Mouse (Mus musculus) adrenal gland, adult 2 months (tissue): ENCODE measurements at regions not wholly inside any gene's neighbourhood (a gene's known extent, or its start where the extent isn't known, plus 50 kb on each side); places are given as distances from the start of the nearest gene placed in this dataset.
A peak's percentile ranks its signal among the peaks of the same experiment; 100 is the strongest.
"Not testable (repeated sequence)": the region's sequence is repeated elsewhere in the genome, so short reads cannot be mapped to it uniquely, and the experiment has no call there.

Experiments
- DNase-seq: peaks from one replicate; pipeline ENCODE4 v3.0.0; 2021

DNA sequence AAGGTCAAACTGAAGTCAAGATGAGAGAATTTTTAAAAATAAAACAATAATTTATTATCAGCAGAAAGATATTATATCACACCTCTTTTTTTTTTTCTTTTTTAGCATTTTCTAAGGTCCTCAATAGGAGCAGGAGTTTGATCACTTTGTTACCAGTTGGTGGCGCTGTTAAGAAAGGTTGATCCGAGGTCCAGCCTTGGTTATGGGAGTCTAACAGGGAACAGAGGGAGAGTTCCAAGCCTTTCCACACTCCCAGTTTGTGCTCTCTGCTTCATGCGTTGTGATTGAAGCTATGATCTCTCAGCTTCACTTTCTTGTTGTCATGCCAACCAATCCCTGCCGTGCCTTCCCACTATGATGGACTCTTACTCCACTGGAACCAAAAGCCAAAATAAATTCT lies 83.8 kb downstream of the Fam174a start:
- DNase-seq = peak; percentile 3

DNA sequence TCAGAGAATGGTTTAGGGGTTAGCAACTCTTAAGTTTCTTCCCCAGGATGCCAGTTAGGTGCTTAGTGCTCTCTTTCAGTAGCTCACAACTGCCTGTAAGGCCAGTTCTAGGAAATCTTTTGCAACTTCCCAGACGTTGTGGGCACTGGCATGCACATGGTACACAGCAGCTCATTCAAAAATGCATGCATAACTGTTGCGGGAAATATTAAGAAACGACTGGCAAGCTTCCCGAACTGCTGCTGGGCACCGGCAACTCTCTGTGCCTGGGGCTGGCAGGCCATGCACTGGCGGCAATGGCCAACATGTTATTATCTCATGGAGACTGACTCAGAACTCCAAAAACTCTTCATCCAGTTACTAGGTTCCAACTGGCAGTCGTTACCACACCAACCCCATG lies 86.3 kb downstream of the Fam174a start:
- DNase-seq = peak; percentile 13

DNA sequence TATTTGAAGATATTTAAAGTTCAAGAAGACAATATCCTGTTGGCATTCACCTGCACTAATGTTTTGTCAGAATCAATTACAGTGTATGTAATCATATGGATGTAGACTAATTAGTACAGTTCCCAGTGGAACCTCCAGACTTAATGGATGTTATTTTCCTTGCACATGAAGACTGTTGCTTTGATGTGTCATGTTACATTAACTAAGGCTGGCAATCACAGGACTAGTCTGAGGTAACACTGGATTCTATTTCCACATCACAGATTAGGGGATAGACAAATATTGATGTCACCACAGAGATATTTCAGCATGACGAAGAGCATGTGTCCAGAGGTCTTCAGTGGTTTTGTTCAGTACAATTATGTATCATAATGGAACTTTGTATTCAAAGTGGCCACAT lies 108.8 kb downstream of the Fam174a start:
- DNase-seq = no peak

DNA sequence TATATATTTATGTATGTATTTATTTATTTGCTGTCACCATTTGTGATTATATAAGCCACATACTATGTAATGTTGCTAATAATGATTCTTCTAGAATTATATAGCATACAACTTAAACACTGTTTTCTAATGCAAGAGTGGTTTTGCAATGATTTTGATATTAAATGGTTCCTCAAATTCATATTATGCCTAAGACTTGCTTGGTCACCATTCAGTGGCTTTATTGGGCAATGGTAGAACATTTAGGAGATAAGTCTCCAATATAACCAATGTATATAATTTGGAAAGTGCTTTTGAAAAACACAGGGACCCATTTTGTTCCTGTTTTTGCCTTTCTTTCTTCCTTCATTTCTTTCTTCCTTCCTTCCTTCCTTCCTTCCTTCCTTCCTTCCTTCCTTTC lies 112.0 kb downstream of the Fam174a start:
- DNase-seq = no peak

DNA sequence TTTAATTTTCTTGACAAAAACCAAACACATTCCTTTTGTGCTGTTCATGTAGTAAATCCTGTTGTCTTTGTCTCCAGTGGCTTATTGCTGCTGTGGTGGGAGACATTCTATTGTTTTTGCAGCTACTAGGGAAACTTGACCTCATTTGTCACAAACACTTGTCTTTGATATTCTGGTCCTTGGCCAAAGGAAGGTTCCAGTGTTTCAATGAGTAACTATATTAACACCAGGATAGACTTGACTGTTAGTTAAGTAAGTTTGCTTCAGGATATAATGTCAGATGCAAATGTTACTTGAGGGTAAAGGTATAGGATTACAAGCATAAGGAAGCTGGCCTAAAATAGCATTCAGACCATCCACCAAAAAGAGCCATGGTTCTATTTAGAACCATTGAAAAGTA lies 123.7 kb downstream of the Fam174a start:
- no peak for DNase-seq

DNA sequence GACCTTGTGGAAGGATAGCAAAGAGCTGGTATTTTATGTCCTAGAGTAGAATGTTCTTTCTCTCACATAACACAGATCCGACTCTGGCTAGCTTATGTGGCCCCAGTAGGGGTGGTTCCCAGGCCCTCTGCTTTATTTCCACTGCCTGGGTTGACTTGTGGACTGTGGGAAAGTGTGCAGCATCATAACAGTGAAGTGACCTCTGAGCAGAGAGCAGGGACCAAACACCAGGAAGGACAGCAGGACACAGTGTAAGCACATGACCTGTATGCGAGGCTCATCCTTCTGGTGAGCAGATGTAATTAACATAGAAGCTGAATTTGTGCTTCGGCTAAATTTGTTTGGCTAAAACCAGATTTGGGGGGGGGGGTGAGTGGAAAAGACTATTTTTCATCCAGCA lies 132.1 kb downstream of the Fam174a start:
- DNase-seq = no peak

DNA sequence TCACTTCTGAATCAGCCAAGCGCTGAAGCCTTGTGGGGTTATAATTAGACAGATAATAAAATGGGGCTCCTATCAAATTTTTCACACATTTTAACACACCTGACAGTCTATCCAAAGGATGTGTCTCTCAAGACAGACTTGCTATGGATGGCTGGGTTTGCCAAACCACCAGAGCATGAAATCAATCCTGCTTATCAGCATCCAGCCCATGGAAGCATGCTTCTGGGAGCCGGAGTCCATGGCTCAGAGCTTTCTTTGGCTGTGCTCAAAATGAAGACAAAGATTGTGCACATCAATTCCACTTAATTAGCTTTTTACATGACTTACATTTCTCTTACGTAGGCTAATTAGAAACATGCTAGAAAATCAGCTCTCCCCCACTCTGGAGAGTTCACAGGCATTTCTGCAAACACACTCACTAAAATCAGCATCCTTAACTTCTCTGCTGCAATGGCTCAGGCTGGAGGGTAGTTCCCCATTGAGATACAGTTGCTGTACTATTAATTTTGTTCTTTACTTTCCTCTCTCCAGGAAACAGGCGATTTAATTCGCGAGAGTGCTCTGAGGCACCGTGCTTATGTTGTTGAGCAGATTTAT lies 135.6 kb downstream of the Fam174a start:
- DNase-seq = no peak

DNA sequence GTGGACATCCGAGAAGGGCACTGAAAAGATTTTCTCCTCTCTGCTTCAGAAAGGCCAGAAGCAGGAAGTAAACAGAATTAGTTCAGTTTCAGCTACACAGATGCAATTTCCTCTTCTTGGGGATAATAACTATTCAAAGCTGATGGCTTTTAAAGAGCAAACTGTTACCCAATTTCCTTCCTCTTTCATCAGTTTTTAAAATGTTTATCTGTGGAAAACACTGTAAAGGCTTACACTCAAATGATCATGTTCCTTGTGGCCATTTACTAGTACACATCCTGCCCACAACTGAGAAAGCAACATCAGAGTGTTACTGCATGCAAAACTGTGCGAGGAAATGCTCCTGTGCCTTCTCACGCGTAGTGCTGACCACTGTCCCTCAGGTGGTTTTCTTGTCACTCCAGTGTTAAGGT lies 137.5 kb downstream of the Fam174a start:
- no peak for DNase-seq

DNA sequence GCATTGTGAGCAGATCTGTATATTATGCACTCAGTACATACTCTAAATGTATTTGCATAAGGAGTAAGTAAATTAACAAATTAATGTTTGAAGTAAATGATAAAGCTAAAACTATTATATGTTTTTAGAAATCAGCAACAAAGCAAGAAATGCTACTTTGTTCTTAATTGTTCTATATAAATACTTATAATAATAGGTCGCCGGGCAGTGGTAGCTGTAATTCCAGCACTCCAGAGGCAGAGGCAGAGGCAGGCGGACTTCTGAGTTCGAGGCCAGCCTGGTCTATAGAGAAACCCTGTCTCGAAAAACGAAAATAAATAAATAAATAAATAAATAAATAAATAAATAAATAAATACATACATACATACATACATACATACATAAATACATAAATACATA lies 138.3 kb downstream of the Fam174a start:
- DNase-seq = peak; percentile 12

DNA sequence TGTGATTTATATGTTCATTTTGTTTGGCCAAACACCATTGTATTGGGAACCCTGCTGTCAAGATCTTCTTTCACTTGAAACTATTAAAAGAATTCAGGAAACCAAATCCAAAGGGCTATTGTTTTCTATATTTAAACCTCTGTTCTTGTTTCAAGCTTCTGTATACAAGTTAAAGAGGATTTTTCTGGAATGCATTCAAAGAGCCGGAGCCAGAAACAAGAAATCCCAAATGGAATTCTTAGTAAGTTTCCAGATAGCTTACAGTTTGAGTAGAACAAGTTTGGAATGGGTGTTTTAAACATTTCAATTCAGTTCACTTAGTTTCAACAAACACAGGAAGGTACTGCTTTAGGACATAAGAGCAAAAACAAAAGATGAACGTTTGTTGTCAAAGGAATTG lies 140.8 kb downstream of the Fam174a start:
- no peak for DNase-seq

DNA sequence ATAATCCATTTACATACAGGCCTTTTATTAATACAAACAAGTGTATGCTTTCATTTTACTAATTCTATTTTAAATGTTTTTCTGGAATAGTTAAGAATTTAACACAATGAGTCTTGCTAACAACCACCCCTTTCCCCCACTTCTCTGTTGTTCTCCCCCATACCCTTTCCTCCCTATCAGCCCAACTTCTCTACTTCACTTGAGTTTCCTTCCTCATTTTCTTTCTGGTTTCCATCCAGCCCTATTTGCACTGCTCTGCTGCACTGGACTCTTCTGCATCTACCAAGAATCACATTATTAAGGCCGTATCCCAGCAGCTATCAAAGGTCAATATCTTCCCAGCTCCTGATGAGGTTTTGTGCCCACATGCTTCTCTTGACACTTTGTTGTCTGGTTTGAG lies 145.9 kb downstream of the Fam174a start:
- DNase-seq = no peak

DNA sequence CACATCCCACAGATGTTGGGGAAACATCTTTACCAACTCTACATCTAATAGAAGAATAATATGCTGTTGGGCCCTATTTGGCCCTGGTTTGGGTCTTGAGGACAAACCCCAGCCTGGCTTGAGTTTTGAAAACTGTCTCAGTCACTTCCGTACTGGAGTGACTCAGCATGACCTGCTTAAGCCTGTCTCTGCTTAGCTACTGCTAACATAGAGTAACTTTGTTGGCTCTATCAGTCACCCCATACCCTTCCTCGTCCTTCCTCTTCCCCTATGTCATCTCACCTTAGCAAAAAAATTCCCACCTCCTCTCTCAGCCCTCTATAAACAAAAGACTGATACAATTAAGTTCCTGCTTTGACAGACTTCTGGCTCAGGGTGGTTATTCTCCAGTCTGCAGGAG lies 154.7 kb downstream of the Fam174a start:
- no peak for DNase-seq

DNA sequence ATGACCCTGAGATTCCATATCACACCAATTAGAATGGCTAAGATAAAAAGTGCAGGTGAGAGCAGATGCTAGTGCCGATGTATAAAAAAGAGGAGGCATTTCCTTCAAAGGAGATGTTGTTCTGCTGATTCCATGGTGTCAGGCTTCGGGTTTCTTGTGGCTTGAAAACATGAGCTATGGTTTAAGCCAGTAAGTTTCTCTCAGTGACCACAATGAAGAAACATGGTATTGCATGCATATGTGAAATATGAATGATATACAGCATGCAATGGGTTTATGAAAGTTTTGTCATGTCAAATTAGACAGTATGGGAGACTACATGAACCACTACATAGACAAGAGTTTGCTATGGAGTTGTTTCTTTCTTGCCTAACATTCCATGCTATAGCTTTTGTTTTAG lies 155.3 kb downstream of the Fam174a start:
- DNase-seq = no peak

DNA sequence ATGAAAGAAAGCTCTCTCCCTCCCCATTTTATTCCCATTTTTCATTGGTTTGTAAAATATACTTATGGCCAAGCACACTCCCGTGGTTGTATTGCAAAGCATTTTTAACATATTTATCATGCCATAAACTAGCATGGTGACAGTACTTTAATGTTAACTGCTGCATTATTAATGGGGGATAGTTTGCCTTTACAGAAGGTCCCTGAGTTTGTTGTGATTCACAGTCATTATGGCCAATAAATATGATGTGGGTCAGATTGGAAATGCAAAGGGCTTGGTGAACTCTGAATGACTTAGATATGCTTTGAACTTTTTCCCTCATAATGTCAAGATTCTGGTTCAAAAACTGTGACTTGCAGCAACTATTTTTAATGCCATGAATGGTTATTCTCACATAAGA lies 157.1 kb downstream of the Fam174a start:
- DNase-seq = no peak

DNA sequence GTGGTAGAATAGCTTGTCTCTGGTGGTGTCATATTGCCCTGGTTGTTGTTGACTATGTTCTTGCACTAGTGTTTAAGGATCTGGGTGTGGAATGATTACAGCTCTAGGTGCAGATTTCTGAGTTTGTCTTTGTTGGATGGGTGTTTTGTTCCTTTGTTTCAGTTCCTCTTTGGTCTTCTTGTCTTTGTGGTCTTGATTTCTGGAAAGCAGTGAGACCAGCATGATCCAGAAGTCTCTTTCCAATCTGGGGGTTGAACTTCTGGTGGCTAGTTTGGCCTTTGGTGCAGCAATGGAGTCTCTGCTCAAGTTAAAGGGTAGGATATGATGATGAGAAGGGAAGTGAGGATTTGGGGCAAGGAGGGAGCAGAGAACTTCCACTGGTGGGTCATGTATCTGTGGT lies 174.4 kb downstream of the St8sia4 start:
- no peak for DNase-seq

DNA sequence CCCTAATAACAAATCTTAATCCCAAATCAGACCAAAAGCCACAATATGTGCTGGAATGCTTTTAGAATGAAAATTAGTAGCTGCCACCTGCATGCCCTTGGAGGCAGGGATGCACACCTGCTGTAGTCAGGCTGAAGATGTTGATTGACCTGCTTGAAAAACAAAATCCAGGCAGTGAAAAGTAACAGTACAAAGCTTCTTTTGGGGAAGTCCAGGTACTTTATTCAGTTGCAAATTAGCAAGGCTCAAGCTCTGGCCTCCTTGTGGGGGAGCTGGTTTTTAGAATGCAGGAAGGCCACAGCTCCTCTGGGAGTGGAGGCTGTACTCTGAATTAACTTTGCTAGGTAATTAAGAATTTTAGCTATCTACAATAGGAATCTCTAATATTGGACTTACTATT lies 166.7 kb downstream of the St8sia4 start:
- not testable (repeated sequence) for DNase-seq

DNA sequence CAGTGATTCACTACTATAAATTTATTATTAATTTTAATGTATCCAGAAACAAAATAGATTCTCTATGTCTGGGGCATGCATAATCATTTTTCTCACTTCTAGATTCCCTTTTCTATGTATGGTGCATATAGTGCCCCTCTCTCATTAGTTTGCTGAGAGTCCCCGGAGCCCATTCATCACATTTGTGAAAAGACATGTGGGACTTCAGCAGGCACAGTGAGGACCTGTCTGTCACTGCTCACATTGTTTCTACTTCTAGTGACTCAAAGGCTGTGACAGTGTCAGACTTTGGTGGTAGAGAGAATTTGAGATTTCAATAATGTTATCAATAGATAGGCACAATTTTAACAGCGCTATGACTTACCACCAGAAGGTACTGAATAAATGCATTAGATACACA lies 158.7 kb downstream of the St8sia4 start:
- no peak for DNase-seq

DNA sequence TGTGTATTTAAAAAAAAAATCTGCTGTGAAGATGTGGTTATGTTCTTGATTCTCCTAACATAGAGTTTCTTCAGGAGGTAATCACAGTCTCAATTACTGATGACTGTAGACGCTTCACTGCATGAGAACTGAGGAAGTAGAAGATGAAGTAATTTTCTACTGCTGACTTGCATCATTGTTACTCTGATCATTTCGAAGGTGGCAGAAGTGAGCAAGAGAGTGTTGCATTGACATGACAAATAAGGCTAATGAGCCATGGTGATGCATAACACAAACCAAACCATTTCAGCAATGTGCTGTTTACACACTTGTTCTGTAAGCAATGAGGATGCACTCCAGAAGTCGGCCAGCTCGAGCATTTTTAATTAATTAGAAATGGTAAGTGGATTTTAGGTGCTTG lies 138.6 kb downstream of the St8sia4 start:
- DNase-seq = no peak

DNA sequence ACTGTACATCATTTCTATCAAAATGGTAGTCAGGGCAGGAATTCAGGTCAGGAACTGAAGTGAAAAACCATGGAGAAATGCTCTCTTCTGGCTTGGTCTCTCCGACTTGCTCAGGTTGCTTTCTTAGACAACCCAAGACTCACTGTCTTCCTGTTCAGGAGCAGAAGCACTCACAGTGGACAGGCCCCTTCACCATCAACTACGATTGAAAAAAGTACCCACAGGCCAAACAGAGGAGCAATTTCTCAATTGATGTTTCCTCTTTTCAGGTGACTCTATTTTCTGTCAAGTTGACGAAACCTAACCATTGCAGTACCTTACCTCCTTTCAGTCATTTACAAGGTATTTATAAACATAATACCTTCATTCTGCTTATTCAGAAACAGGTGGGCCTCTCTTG lies 136.4 kb downstream of the St8sia4 start:
- DNase-seq = no peak
